Mouse (Mus musculus): ENCODE measurements around the gene Lrp5.

DNA sequence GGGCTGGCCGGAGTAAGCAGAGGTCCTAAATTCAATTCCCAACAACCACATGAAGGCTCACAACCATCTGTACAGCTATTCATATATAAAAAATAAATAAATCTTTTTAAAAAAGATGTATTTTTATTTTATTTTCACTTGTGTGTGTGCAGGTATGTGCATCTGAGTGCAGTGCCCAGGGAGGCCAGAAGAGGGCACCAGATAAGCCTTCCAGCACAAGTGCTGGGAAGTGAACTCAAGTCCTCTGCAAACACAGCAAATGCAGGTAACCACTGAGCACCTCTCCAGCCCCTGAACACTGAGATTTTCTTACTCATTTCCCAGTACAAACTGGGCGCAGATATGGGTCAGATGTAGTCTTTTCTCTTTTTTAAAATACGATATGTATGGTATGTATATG lies 35.1 kb downstream of the Lrp5 start:
- TF ChIP-seq CTCF (IDR thresholded peaks at IDR 0.05; ENCODE audit: insufficient read depth, low read length) (peak; percentile 51), POLR2A (IDR thresholded peaks at IDR 0.05; ENCODE audit: borderline replicate concordance, extremely low read depth, low read depth, low read length) (no peak)

Data from lung, adult 2 months (tissue).